Mouse (Mus musculus): Measurements from ENCODE around the gene Arhgap27. TPM values are rescaled to one million over a fixed set of nuclear protein-coding genes. Genes with fewer than 3 reads are reported as not detected.
"Not testable (repeated sequence)": the region's sequence is repeated elsewhere in the genome, so short reads cannot be mapped to it uniquely, and the experiment has no call there.

The Arhgap27 gene
- 8.5 and 9.8 TPM in 2 replicates for polyA plus RNA-seq (2011; ENCODE audit: insufficient read depth, insufficient read length, low read depth, missing spikeins)

GRCm38 (mm10) chr11:103363214-103364148 lies at the start of gene Arhgap27:
TSS of gene Arhgap27 (minus strand) at chr11:103363692.
- Histone ChIP-seq H3K27me3 (ENCODE audit: control insufficient read depth, insufficient read depth, low read length, poor library complexity, severe bottlenecking) (no peaks in the 10 kb centered on the region), H3K36me3 (ENCODE audit: control insufficient read depth, insufficient read depth, low read length, poor library complexity, severe bottlenecking) (peaks cover 17% of the 10 kb centered on the region), H3K4me3 (ENCODE audit: low read depth, low read length) (peak within 1 kb of the TSS; percentile 68), H3K9me3 (replicated peaks; ENCODE audit: control insufficient read depth, insufficient read depth, low read length, poor library complexity, severe bottlenecking) (no peaks in the 10 kb centered on the region), H3K27ac (ENCODE audit: insufficient read depth, low read length) (peak within 1 kb of the TSS; percentile 16), H3K4me1 (ENCODE audit: control insufficient read depth, insufficient read depth, low read length) (peaks cover 2% of the 10 kb centered on the region), H3K9ac (ENCODE audit: low read depth, poor library complexity, severe bottlenecking) (peak within 1 kb of the TSS; percentile 88)
- no peak for TF ChIP-seq CTCF (IDR thresholded peaks at IDR 0.05; ENCODE audit: low read depth, low read length)
- no peak for TF ChIP-seq EP300 (IDR thresholded peaks at IDR 0.05; ENCODE audit: insufficient read depth, low read depth, low read length)
- no peak for TF ChIP-seq POLR2A (IDR thresholded peaks at IDR 0.05; ENCODE audit: insufficient read depth, low read length)

DNA sequence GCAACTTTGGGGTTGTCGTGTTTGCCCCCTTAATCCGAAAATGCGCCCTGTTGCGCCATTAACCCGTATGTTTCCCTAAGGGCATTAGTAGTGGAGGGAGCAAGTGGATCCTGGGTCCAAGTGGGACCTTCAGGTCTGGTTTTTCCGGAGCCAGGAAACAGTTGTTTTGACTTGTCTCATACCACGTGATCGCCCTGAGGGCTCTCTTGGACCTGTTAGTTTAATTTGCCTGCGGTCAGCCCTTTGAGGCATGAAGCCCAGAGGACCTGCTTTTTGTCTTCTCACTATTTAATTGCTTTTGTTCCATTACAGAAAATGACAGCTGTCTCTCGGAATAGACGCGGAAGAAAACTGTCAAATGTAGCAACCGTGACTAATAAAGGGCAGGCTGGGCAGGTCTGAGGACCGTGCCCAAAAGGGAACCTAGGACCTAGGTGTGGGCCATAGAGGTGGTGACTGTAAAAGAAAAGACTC lies 49.5 kb upstream of the Arhgap27 start:
- Histone ChIP-seq H3K4me1 (ENCODE audit: control insufficient read depth, insufficient read depth, low read length) (peaks cover 8% of the 10 kb centered on the region), H3K36me3 (ENCODE audit: control insufficient read depth, insufficient read depth, low read length, poor library complexity, severe bottlenecking) (peaks cover 7% of the 10 kb centered on the region; the same call in 1 of the 2 replicates), H3K4me3 (ENCODE audit: low read depth, low read length) (peak overlapping the region; percentile 92), H3K9me3 (replicated peaks; ENCODE audit: control insufficient read depth, insufficient read depth, low read length, poor library complexity, severe bottlenecking) (no peaks in the 10 kb centered on the region; the same call in 1 of the 2 replicates), H3K9ac (ENCODE audit: low read depth, poor library complexity, severe bottlenecking) (peak overlapping the region; percentile 82), H3K27ac (ENCODE audit: insufficient read depth, low read length) (peak overlapping the region; percentile 94), H3K27me3 (ENCODE audit: control insufficient read depth, insufficient read depth, low read length, poor library complexity, severe bottlenecking) (no peaks in the 10 kb centered on the region)
- TF ChIP-seq POLR2A (IDR thresholded peaks at IDR 0.05; ENCODE audit: insufficient read depth, low read length) (no peak), CTCF (IDR thresholded peaks at IDR 0.05; ENCODE audit: low read depth, low read length) (no peak), EP300 (IDR thresholded peaks at IDR 0.05; ENCODE audit: insufficient read depth, low read depth, low read length) (no peak)

DNA sequence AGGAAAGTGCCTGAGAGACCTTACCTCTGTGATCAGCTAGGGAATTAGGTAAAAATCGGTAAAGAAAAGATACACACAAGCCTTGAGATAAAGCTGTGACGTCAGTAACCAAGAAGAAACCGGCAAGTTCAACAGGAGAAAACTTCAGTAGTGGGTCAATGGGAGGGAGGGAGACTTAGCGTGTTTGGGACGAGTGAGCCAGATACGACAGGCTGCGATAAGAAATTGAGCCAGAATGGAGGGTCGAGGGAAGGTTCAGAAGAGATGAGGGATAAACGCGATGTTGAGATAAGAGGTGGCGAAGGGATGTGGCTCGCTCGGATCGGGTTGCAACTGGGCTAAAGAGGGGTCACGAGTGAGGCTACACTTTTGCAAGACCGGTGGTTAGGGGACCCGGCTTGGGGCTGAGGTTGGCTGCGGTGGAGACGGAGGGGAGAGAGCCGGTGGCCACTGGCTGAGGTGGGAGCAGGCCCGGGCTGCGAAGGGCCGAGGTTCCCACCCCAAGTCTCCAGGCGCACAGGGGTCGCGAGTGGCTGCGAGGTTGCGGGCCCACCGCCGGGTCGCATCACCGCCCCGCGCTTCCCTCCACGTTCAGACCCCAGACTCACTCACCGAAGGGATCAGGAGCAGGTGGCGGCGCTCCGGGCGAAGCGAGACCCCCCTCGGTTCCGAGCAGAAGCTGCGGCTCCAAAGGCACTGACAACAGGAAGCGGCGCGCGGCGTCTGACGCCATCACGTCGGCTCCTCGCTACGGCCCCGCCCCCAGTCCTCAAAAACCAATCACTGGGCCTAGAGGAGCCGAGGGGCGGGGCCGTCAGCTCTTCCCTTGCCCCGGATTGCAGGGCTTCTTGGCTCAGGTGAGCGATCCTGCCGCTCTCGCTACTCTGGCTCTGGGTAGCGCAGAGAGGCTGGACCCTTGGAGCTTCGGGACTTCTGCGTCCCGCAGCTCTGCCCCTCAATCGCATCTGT lies 48.8 kb upstream of the Arhgap27 start, which contains the start of gene Plekhm1:
Plekhm1 (minus strand) TSS at position 707 of the 969 bp plus-strand sequence.
- peak within 1 kb of the TSS; percentile 94 for H3K27ac ChIP-seq (ENCODE audit: insufficient read depth, low read length)
- H3K36me3 ChIP-seq (ENCODE audit: control insufficient read depth, insufficient read depth, low read length, poor library complexity, severe bottlenecking), result peaks cover 7% of the 10 kb centered on the region; the same call in 1 of the 2 replicates
- no peak for TF ChIP-seq EP300 (IDR thresholded peaks at IDR 0.05; ENCODE audit: insufficient read depth, low read depth, low read length)
- peak; percentile 85 for TF ChIP-seq POLR2A (IDR thresholded peaks at IDR 0.05; ENCODE audit: insufficient read depth, low read length)
- peak within 1 kb of the TSS; percentile 82 for H3K9ac ChIP-seq (ENCODE audit: low read depth, poor library complexity, severe bottlenecking)
- H3K27me3 ChIP-seq (ENCODE audit: control insufficient read depth, insufficient read depth, low read length, poor library complexity, severe bottlenecking), result no peaks in the 10 kb centered on the region
- H3K4me1 ChIP-seq (ENCODE audit: control insufficient read depth, insufficient read depth, low read length), result peaks cover 8% of the 10 kb centered on the region
- H3K4me3 ChIP-seq (ENCODE audit: low read depth, low read length), result peak within 1 kb of the TSS; percentile 100
- no peaks in the 10 kb centered on the region for H3K9me3 ChIP-seq (replicated peaks; ENCODE audit: control insufficient read depth, insufficient read depth, low read length, poor library complexity, severe bottlenecking)

DNA sequence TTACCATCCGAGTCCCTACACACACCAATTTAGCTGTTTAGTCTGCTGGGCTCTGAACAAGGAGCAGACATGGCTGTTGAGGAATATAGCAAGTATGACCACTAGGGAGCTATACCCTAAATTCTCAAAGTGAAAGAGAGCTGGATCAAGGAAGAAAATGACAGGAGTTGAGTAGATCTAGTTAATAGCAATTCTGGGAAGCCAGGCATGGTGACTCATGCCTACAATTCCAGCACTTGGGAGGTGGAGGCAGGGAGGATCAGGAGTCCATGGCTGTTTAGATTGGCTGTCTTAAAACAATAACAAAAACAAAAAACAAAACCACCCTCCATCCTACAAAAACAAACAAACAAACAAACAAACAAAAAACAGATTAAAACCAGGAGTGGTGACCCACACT lies 47.8 kb upstream of the Arhgap27 start:
- H3K27ac ChIP-seq (ENCODE audit: insufficient read depth, low read length), result no peak overlapping the region
- H3K9ac ChIP-seq (ENCODE audit: low read depth, poor library complexity, severe bottlenecking), result peak overlapping the region; percentile 82
- H3K4me3 ChIP-seq (ENCODE audit: low read depth, low read length), result no peak overlapping the region
- no peaks in the 10 kb centered on the region for H3K9me3 ChIP-seq (replicated peaks; ENCODE audit: control insufficient read depth, insufficient read depth, low read length, poor library complexity, severe bottlenecking)
- no peaks in the 10 kb centered on the region for H3K27me3 ChIP-seq (ENCODE audit: control insufficient read depth, insufficient read depth, low read length, poor library complexity, severe bottlenecking)
- peaks cover 8% of the 10 kb centered on the region for H3K4me1 ChIP-seq (ENCODE audit: control insufficient read depth, insufficient read depth, low read length)
- peaks cover 7% of the 10 kb centered on the region; the same call in 1 of the 2 replicates for H3K36me3 ChIP-seq (ENCODE audit: control insufficient read depth, insufficient read depth, low read length, poor library complexity, severe bottlenecking)
- TF ChIP-seq POLR2A (IDR thresholded peaks at IDR 0.05; ENCODE audit: insufficient read depth, low read length) (no peak), EP300 (IDR thresholded peaks at IDR 0.05; ENCODE audit: insufficient read depth, low read depth, low read length) (no peak), CTCF (IDR thresholded peaks at IDR 0.05; ENCODE audit: low read depth, low read length) (no peak)

DNA sequence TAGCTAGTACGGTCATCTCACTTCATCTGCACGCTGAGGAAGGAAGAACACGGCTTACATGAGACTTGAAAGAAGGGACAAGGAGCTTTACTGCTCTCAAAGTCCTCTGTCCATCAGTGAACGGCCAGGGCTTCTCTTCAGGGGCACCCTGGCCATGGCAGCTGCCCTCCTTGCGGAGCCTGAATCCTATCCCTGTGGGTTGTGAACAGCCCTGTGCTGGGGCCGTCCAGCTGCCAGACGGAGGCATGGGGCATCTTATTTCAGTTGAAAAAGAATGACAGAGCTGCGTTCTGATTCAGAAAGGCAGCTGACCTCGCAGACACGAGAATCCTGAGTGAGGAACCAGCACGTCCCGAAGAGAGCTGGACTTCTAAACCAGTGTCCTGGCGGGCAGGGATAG lies 45.4 kb upstream of the Arhgap27 start:
- peaks cover 14% of the 10 kb centered on the region for H3K36me3 ChIP-seq (ENCODE audit: control insufficient read depth, insufficient read depth, low read length, poor library complexity, severe bottlenecking)
- TF ChIP-seq CTCF (IDR thresholded peaks at IDR 0.05; ENCODE audit: low read depth, low read length) (no peak), EP300 (IDR thresholded peaks at IDR 0.05; ENCODE audit: insufficient read depth, low read depth, low read length) (no peak), POLR2A (IDR thresholded peaks at IDR 0.05; ENCODE audit: insufficient read depth, low read length) (no peak)
- no peak overlapping the region for H3K4me3 ChIP-seq (ENCODE audit: low read depth, low read length)
- H3K27ac ChIP-seq (ENCODE audit: insufficient read depth, low read length), result peak overlapping the region; percentile 94
- H3K4me1 ChIP-seq (ENCODE audit: control insufficient read depth, insufficient read depth, low read length), result peaks cover 12% of the 10 kb centered on the region
- no peaks in the 10 kb centered on the region for H3K27me3 ChIP-seq (ENCODE audit: control insufficient read depth, insufficient read depth, low read length, poor library complexity, severe bottlenecking)
- H3K9ac ChIP-seq (ENCODE audit: low read depth, poor library complexity, severe bottlenecking), result no peak overlapping the region
- 0 out of 2 replicates have a peak, but pooled peaks cover 4% of the 10 kb centered on the region for H3K9me3 ChIP-seq (replicated peaks; ENCODE audit: control insufficient read depth, insufficient read depth, low read length, poor library complexity, severe bottlenecking)

GRCm38 (mm10) chr11:103407136-103407535 lies 43.6 kb upstream of the Arhgap27 start:
- H3K9me3 ChIP-seq (replicated peaks; ENCODE audit: control insufficient read depth, insufficient read depth, low read length, poor library complexity, severe bottlenecking); H3K27me3 ChIP-seq (ENCODE audit: control insufficient read depth, insufficient read depth, low read length, poor library complexity, severe bottlenecking); H3K4me3 ChIP-seq (ENCODE audit: low read depth, low read length): not testable (repeated sequence)
- peaks cover 23% of the 10 kb centered on the region for H3K36me3 ChIP-seq (ENCODE audit: control insufficient read depth, insufficient read depth, low read length, poor library complexity, severe bottlenecking)
- peak overlapping the region; percentile 94 for H3K27ac ChIP-seq (ENCODE audit: insufficient read depth, low read length)
- peaks cover 12% of the 10 kb centered on the region for H3K4me1 ChIP-seq (ENCODE audit: control insufficient read depth, insufficient read depth, low read length)
- 0 out of 2 replicates have a peak overlapping the region, but pooled peaks have one; percentile 29 for H3K9ac ChIP-seq (ENCODE audit: low read depth, poor library complexity, severe bottlenecking)
